Mouse (Mus musculus) embryo, embryonic 11 days (tissue): ENCODE data around the gene Plac9a.
A peak's percentile ranks its signal among the peaks of the same experiment; 100 is the strongest.
"Not testable (repeated sequence)": the region's sequence is repeated elsewhere in the genome, so short reads cannot be mapped to it uniquely, and the experiment has no call there.

Experiments
- DNase-seq: peaks from one replicate; pipeline ENCODE4 v3.0.0-alpha.2; 2015

Gene Plac9a

DNA sequence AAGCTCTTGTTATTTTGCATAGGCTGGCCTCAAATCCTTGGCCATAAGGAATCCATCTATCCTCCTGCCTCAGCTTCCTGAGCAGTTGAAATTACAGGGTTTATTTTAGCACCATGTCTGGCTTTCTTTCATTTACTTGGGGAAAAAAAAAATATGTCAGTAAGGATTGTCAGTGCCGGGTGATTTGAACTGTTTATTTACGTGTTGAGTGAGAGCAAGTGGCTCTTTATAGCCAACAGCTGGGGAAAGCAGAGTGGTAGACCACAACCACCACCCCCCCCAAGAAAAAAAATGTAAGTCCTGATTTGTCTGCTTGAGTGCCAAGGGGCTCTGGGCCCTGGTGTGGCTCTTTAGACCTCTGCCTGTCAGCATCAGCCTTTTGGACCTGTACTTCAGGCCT lies 39.2 kb downstream of the Plac9a start:
- no peak for DNase-seq

DNA sequence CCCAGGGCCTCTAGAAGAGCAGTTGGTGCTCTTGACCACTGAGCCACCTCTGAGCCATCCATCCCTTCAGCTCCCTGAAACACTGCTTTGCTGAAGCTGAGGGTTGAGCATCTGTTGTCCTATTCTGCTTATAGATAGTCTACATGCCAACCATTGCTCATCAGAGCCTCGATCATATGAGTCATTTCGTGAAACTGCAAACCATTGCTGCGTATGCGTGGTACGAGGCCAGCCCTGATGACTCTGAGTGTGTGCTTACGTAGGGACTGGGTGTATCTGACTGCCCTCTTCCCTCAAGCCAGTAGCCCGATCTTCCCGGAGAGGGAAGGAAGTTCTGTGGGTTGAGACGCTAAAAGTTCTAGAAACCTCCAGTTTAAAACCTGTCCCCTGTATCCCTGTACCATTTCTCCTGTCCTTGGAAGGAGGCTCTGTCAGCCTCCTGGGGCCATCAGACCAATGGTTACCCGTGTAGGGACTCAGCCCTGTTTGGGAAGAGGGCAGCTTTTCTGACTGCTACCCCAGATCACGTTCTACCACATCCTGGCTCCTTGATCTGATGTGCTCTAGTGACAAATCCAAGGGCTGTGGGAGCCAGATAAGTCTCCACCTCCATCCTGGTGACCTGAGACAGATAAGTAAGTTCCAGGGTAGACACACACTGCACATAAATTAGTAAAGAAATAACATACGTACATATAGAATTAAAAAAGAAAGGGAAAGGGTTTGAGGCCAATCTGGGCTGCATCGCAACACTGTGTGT lies 40.9 kb downstream of the Plac9a start:
- DNase-seq = no peak

DNA sequence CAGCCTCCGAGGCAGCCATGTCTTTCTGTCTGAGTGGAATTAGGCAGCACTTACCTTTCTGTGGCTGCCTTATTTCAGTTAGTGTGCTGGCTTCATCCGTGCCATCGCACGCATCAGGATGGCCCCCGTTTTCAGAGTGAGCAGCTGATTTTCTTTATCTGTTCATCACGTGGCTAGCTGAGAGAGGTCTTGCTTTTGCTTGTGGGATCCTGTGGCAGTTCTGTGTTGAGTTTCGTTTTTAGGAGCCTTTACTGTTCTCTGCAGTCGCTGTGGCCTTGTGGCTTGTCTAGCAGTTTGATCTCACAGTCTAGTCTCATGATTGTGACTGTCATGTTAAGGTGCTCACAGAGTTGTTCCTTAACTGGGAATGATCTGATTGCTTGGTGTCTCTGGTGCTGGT lies 45.0 kb downstream of the Plac9a start:
- DNase-seq = no peak

DNA sequence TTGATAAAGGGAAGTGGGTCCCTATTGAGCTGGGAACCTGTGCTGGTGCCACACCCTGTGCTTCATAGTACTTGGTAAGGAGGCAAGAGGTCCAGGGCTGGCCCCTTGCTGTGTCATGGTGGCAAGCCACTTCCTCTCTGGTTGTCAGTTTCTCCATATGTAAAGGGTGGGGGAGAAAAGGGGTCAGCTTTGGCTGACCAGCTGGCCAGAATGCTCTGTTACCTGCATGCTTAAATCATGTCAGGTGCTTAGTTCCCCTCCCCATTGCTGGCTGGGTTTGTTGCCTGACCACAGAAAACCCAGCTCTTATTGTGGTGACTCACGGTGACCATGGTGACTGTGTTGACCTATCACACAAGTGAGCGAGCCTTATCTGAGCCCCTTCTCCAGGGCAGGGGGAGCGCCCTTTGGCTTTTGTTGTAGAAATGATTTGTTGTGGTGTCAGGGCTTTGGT lies 45.7 kb downstream of the Plac9a start:
- no peak for DNase-seq

DNA sequence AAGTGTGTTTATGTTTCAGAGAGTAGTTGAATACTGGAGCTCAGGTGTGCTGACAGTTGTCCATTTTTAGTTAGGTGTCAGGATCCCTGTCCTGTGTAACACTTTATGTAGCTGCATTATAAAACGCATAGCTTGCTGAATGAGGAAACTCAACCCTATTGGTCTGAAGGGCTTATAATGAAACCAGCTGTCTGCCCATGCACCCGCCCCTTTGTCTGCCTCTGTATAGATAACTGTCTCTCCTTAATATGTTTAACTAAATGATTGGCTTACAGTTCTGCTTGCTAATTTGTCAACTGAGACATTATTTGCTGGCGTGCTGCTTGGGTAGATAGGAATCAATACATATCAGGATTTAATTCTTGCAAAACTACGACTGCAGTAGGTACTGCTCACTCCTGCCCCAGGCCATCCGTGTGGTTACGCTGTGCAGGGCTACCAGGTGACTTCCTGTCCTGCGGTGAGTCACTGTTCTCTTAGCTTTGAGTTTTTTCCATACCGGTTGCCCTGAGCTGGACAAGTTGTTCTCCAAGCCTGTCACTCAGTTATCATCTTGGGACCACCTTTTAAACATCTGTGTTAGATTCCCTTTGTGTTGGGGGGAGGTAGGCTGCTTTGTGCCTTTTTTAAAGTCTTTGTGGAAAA lies 47.5 kb downstream of the Plac9a start:
- DNase-seq = no peak

DNA sequence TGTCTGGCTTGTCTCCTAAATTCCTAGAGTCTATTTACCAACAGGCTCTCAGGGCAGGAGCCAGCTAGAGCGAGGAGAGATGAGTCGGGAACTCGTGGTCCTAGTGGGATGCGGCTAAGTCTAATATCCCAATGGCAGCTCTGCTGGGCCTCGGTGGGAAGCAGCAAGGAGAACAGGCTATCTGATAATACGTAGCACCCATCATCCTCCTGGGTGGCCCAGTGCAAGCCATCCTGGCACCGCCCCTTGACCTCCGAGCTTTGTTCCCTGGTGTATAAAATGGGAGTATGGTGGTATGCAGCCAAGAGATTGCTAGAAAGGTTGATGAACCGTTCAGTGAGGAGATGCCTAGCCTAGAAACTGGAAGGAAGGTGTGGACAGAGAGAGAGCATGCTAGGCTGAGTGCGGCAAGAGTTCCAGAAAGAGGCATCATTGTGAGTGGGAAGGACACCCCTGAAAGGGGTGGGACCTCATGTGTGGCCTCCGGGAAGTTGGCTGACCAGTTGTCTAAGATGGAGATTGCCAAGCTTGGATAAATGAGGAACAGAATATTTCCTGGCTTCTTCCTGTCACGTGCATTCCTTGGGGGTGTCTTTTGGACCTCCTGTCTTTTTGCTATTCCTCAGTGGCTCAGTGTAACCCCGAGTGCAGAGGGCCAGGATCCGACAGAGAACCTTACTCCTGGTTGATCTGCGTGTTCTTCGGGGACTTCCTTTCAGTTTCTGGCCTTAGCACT lies 49.0 kb downstream of the Plac9a start:
- DNase-seq = no peak

DNA sequence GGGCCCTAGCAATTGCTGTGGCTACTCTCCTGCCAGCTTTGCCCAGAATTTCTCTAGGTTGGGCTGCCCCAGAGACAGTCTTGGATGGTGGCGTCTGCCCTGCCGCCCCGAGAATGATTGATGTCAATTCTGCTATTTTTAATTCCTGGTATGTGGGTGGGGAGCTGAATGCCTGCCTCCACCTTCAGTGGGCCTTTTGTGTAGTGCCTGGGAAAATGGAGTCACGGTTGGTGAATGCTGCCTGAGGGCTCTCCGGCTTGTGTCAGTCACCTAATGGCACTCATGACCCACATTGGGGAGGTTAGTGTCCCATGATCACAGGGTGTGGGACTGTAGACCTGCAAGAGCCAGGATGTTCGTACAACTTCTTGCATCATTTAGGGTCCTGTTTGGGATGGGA lies 49.6 kb downstream of the Plac9a start:
- no peak for DNase-seq

DNA sequence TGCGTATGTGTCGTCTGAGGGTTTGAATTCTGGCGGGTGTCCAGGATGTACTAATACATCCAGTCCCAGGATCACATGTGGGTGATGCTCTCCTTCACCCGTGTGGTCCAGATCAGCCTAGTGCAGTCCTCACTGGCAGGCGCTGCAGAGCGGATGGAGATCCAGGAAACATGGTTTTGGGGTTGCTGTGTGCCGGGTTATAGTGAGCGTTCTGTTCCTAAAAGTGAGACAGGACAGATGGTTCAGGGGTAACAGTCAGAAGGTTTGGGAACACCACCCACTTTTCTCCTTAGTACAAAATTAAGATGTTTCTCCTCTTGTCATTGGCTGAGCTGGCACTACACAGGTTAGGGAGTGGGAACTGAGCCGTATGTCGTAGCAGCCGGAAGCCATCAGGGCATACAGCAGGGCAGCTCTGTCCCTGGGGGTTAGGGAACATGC lies 50.8 kb downstream of the Plac9a start:
- DNase-seq = no peak

DNA sequence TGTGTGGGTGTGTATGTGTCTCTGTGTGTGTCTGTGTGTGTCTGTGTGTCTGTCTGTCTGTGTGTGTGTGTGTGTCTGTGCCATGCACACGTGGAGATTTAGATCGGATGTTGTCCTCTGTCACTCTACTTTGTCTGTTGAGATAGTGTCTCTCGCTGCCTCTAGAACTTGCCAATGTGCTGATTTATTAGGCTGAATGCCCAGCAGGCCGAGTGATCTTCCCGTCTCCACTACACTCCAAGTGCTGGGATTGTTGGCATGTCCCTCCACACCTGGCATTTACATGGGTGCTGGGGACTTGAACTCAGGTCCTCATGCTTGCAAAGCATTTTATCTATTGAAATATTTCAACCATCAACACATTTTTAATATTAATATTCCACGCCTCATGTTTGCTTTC lies 51.7 kb downstream of the Plac9a start:
- DNase-seq = no peak

DNA sequence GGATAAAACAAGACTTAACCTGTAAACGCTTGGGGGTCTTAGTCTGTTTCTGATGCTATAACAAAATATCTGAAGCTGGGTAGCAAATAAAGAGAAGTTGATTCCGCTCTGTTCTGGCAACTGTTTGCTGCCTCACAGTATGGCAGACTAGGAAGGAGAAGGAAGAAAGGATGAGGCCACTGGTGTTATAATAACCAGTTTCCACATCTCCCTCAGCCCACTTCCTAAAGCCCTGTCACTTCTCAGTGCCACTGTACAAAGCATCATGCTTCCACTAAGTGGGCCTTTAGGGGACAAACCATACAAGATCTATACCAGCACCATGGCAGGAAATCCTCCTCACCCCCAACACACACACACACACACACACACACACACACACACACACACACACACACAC lies 52.5 kb downstream of the Plac9a start:
- DNase-seq = no peak

DNA sequence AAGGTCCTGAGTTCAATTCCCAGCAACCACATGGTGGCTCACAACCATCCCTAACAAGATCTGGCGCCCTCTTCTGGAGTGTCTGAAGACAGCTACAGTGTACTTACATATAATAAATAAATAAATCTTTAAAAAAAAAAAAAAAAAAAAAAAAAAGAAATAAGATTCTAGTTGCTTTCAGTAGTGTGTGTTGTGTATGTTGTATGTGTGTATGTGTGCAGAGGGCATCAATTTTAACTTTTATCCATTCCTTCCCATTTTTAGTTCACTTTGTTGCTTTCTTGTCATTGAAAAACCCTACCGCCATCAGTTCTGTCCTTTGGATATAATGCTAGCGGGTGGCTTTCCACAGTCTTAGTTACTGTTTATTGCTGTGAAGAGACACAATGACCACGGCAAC lies 54.2 kb downstream of the Plac9a start:
- not testable (repeated sequence) for DNase-seq

DNA sequence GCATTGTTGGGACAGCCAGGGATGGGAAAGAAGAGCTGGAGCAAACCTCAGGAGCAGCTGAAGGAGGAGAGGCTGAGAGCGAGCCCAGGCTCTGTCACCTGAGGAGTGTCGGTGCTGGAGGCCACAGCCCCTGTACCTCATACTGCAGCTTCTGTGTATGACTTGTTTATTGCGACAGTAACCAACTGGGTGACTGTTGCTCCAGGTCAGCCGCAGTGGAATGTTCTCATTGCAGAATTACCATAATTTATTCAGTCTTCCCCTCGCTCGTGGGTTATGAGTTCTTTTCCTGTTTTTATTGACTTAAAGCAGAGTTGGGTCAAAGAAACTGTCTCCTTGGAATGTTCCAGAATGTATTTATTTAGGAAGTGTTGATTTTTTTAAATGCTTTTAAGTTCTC lies 54.7 kb downstream of the Plac9a start:
- no peak for DNase-seq

DNA sequence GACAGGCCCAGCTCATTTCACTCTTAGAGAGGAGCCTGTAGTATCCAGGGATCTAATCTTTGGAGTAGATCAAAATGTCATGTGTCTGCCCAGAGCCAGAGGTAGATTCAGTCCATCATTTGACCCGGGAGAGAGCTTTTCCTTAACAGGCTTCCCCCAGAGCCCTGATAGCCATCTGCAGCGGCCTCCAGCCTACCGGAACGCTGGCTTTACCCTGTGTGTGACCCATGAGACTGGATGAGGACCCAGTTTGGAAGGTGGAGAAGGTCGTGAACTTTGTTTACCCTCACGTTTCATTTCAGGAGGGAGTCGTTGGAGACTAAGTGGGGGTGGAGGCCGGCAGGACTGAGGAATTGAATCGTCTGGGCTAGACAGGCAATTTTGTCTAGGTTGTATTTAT lies 55.2 kb downstream of the Plac9a start:
- no peak for DNase-seq

DNA sequence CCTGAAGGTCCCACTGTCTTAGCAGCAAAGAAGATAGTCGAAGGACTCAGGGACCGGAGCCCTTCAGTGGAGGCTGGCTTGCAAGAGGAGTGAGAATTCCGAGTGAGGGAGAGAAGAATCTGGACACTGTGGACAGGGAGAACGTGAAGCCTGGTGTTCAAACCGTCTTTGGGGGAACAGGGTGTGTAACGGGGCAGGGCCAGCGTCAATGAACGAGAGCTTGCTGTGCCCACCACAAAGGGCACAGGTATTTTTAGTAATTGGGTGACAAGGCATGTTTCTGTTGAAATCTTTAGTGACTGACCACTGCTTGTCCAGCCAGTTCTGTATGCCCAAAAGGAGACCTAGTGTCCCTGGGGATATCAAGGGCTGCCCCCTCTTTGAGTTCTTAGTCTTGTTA lies 56.4 kb downstream of the Plac9a start:
- no peak for DNase-seq

DNA sequence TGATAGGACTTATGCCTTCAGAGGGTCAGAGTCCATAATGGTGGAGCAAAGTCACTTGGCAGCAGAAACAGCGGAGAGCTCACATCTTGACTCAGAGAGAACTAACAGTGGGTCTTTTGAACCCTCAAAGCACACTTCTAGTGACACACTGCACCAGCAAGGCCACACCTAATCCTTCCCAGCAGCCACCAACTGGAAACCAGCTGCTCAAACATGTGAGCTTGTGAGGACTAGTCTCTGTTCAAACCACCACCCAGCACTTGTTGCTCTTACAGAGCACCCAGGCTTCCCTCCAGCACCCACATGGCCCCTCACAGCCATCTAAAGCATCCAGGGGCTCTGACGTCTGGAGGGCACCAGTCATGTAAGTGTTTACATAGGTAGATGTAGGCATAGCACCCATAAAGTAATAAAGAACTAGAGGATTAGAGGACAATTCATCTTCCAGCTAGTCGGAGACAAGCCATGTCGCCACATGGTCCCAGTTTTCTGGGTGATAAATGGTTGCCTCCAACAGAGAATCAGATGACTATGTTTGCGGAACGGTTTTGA lies 57.0 kb downstream of the Plac9a start:
- no peak for DNase-seq

DNA sequence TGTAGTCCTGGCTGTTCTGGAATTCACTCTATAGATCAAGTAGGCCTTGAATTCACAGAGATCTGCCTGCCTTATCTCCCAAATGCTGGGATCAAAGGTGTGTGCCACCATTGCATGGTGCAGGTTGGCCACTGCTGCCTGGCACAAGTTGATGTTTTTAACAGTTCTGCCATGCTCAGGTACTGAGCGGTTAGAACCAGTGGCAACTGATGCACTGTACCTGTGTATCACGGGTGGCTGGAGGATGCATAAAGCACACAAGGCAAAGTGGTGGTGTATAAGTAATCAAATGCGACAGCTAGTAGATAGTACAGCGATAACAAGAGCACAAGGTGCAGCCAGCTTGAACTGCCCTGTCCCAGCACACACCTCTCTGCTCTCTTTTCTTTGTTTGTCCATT lies 58.5 kb downstream of the Plac9a start:
- DNase-seq = no peak

DNA sequence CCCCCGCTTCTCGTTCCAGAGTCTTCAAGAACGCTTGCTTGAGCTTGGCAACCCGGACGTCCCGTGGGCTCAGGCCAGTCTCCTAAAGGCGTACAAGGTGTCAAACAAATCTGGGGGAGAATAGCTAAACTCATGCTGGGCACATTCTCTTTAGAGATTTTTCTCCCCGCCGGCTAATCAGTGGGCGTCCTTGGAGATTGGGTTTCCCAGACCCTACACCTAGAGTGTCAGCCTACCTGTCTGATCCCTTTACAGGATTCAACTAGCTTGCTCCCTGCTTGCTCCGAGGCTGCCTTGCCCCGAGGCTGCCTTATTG lies 60.3 kb downstream of the Plac9a start:
- DNase-seq = no peak

DNA sequence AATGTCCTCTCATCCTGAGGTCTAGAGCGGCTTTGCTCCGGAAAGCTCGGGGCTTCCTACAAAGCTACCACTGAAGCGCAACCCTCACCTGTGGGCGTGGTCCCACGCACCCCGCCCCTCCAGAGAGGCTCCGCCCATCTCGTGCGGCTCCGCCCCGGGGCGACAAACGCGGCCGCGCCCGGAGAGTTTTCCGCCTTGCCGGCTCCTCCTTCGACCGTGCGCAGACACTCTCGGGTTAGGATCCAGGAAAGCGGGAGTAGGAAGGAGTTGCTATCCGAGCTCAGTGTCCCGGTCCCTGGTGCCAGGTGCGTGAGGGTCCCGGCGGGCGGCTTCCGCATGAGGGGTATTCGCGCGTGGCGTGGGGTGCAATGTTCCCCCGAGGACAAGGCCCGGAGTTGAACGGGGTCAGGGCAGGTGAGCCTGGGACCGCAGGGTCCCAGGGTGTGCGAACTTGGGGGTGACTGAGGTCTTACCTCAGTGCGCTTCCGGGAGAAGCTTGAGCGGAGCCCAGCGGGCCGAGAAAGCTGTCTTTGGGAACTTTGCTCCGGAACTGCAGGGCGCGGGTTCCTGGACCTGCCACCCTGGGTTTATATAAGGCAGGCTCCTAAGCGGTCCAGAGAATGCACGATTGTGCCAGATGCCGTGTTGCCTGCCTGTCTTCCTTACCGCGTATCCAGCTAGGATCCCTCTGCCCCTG lies 60.8 kb downstream of the Plac9a start, which contains the start of gene Anxa11:
Gene Anxa11 (plus strand): TSS at position 166 of the 697 bp plus-strand sequence.
- DNase-seq = peak; percentile 88

DNA sequence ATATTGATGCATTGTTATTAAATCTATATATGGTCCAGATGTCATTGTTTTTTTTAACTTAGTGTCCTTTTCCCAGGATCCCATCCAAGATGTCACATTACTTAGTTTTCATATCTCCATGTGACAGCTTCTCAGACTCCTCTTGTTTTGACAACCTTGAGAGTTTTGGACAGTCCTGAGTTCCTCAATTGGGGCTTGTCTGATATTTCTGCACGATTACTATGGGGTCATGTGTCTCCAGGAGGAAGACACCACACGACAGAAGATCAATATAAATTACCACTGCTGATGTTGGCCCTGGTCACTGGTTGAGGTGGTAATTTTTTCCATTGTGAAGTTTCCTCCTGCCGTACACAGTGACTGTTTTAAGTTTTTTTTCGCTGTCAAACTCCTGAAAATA lies 61.3 kb downstream of the Plac9a start:
- no peak for DNase-seq

DNA sequence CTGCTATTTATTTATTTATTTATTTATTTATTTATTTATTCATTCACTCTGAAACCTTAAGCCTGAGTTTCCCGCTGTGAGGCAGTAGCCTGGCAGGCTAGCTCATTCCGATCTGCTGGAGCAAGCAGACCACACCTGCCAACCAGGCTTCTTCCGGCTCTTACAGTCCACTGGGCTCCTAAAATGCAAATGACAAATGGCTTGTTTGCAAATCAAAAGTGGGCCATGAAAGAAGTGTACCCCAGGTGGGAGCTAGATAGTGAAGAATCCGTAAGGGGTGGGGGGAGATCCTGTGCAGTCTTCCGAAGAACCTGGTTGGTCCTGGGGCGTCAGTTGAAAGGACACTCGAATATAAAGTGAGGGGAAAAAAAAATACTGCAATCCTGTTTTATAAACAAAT lies 61.9 kb downstream of the Plac9a start:
- no peak for DNase-seq

DNA sequence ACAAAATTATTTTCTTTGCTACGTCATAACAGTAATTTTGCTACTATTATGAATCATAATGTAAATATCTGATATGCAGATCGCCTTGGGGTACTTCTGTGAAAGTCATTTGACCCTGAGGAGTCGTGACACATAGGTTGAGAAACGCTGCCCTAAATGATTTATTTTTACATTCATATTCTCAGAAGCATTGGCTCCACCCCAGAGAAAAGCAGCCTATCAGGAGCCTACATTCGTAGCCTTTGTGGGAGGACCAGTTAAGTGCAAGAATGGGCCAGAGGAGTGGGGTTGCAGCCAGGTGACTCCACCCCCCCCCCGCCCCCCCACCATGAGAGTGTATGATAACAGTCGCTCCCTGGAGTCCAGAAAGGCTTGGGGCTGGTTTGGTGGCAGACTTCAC lies 63.1 kb downstream of the Plac9a start:
- DNase-seq = no peak

DNA sequence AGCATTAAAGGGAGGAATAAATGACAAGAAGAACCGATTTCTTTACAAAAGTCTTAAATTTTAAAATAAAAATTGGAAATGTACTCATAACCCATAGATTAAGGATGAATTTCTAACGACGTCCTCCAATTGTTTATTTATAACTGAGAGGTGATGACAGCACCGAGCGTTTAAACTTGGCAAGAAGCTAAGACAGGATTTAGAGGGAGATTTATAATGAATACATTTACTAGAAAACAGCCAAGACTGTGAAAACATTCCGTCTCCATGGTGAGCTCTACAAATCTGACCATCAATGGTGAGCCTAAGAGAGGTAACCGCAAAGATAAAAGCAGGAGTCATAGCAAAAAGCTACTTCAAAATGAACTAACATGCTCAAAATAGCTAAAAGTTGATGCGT lies 64.5 kb downstream of the Plac9a start:
- no peak for DNase-seq
